Comparison of ENCODE assay signal across 28 mouse cellular contexts in the genomic region with DNA sequence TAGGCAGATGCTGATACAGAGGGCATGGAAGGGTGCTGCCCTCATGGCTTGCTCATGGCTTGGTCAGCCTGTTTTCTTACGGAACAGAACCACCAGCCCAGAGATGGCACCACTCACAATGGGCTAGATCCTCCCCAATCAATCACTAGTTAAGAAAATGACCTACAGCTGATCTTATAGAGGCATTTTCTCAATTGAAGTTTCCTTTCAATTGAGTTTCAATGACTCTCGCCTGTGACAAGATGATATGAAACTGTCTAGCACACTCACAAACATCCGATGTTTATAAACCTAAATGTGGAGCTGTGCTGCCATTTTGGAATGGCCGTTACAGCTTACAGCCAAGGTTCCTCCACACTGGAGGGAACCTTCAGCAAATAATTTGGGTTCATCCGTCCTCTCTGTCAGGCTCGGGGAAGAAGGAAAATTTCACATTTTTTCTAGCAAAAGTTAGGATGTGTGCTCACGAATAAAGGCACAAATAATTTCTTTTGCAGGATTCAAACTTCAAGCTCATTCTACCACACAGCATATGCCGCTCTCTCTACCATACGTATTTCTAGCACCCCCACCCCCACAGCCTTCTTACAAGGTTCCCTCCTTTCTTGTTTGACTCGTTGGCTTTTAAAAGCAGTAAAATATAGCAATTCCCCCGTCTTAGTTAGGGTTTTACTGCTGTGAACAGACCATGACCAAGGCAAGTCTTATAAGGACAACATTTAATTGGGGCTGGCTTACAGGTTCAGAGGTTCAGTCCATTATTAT. TPM values are rescaled to one million over a fixed set of nuclear protein-coding genes. Genes with fewer than 3 reads are reported as not detected.
DNase-seq lines count a peak whose midpoint lies in the region; ATAC-seq and TF ChIP-seq lines count a peak whose summit lies in the region.
"Had no signal": no experiment of that assay in that cellular context is flagged by ENCODE, and none has a peak within 500 bp of the region (broad histone marks: within the 10 kb centered on the region; RNA-seq: fewer than 3 reads in every experiment).

No protein-coding gene starts in this region.

- no peak overlapping the region for H3K9ac ChIP-seq in midbrain, embryonic 11.5 days (ENCODE audit: low read length)
- H3K9ac ChIP-seq in midbrain, postnatal 0 days (replicated peaks; ENCODE audit: low read length, poor library complexity, severe bottlenecking): no peak overlapping the region
- H3K9ac ChIP-seq in MEL (ENCODE audit: control insufficient read depth, low read depth, low read length, poor library complexity, severe bottlenecking): peak overlapping the region; percentile 52
- H3K9ac ChIP-seq in neural tube, embryonic 15.5 days (replicated peaks): no peak overlapping the region
- H3K9ac ChIP-seq: embryonic facial prominence, embryonic 13.5 days; forebrain, embryonic 12.5 days; forebrain, embryonic 15.5 days; hindbrain, embryonic 12.5 days; hindbrain, embryonic 15.5 days had no signal

- H3K27me3 ChIP-seq in midbrain, embryonic 11.5 days (ENCODE audit: control insufficient read depth, insufficient read depth, low read length): no peaks in the 10 kb centered on the region
- H3K27me3 ChIP-seq in midbrain, postnatal 0 days (ENCODE audit: insufficient read depth, low read length): no peaks in the 10 kb centered on the region
- H3K27me3 ChIP-seq in MEL (ENCODE audit: control insufficient read depth in 1 of 2, insufficient read depth in 2 of 2, low read length in 2 of 2): no peaks in the 10 kb centered on the region
- no peaks in the 10 kb centered on the region for H3K27me3 ChIP-seq in neural tube, embryonic 15.5 days (replicated peaks)
- H3K27me3 ChIP-seq: embryonic facial prominence, embryonic 13.5 days; forebrain, embryonic 15.5 days; hindbrain, embryonic 12.5 days; hindbrain, embryonic 15.5 days; Patski had no signal

- ATAC-seq in frontal cortex, adult (ENCODE audit: low TSS enrichment): peak; percentile 91
- no peak for ATAC-seq in midbrain, embryonic 11.5 days (ENCODE audit: low FRiP score)
- no peak for ATAC-seq in midbrain, postnatal 0 days (ENCODE audit: low FRiP score)
- no peak for ATAC-seq in neural tube, embryonic 15.5 days (ENCODE audit: low FRiP score)
- ATAC-seq: forebrain, embryonic 15.5 days; Patski had no signal

- no peak for TF ChIP-seq RAD21 in MEL (IDR thresholded peaks at IDR 0.05; ENCODE audit: low read depth, low read length)

- TF ChIP-seq CTCF in midbrain, postnatal 0 days (IDR thresholded peaks at IDR 0.05): no peak
- TF ChIP-seq CTCF in MEL (IDR thresholded peaks at IDR 0.05 in 2 of 3, conservative IDR thresholded peaks at IDR 0.05 in 1 of 3; ENCODE audit: control insufficient read depth in 1 of 3, insufficient read depth in 1 of 3, low read depth in 2 of 3, low read length in 3 of 3, poor library complexity in 1 of 3, severe bottlenecking in 1 of 3): no peak

- peaks cover 7% of the 10 kb centered on the region for H3K4me1 ChIP-seq in midbrain, embryonic 11.5 days (ENCODE audit: control insufficient read depth, insufficient read depth, low read length)
- H3K4me1 ChIP-seq in midbrain, postnatal 0 days (ENCODE audit: insufficient read depth, low read length): no peaks in the 10 kb centered on the region
- H3K4me1 ChIP-seq in MEL (ENCODE audit: control insufficient read depth in 1 of 2, insufficient read depth in 2 of 2, low read length in 2 of 2): peaks cover 2% of the 10 kb centered on the region in 2 experiments; a peak in 2 of 4 replicates
- H3K4me1 ChIP-seq in neural tube, embryonic 15.5 days: no peaks in the 10 kb centered on the region
- H3K4me1 ChIP-seq: forebrain, embryonic 15.5 days; hindbrain, embryonic 15.5 days had no signal

- DNase-seq in frontal cortex, postnatal 25 days (ENCODE audit: low spot score in 2 of 2): no peak
- peak; percentile 60 for DNase-seq in midbrain, embryonic 11.5 days (ENCODE audit: low spot score, missing footprints)
- no peak for DNase-seq in midbrain, postnatal 0 days (ENCODE audit: low spot score)
- DNase-seq in MEL (ENCODE audit: low read depth, low spot score): peak; percentile 57
- DNase-seq in right cerebral cortex, postnatal 14 days: peak; percentile 31
- no peak for DNase-seq in cerebellum, adult 11-12 months
- DNase-seq: adrenal gland, postnatal 10 days; adrenal gland, postnatal 36 days; cerebellum, adult 11 months; cerebellum, adult 8-10 months; cerebellum, postnatal 10 days; cerebellum, postnatal 36 days; embryo, embryonic 11 days; gastrocnemius, adult 2 months; gastrocnemius, postnatal 14 days; heart, adult 11 months had no signal

- no peak overlapping the region for H3K4me2 ChIP-seq in midbrain, embryonic 11.5 days
- H3K4me2 ChIP-seq in midbrain, postnatal 0 days (ENCODE audit: low read depth, low read length, poor library complexity, severe bottlenecking): no peak overlapping the region
- H3K4me2 ChIP-seq in neural tube, embryonic 15.5 days: no peak overlapping the region
- H3K4me2 ChIP-seq: embryonic facial prominence, embryonic 13.5 days; forebrain, embryonic 12.5 days; forebrain, embryonic 15.5 days; heart, embryonic 11.5 days; hindbrain, embryonic 12.5 days; hindbrain, embryonic 15.5 days had no signal

- no peak overlapping the region for H3K27ac ChIP-seq in midbrain, embryonic 11.5 days (ENCODE audit: low read depth, low read length)
- no peak overlapping the region for H3K27ac ChIP-seq in midbrain, postnatal 0 days (ENCODE audit: low read depth, low read length)
- H3K27ac ChIP-seq in MEL (ENCODE audit: control insufficient read depth, low read depth, low read length): peak overlapping the region; percentile 82
- H3K27ac ChIP-seq in neural tube, embryonic 15.5 days (replicated peaks): no peak overlapping the region
- H3K27ac ChIP-seq: embryonic facial prominence, embryonic 10.5 days; embryonic facial prominence, embryonic 13.5 days; forebrain, embryonic 12.5 days; forebrain, embryonic 15.5 days; gastrocnemius, adult 2 months; hindbrain, embryonic 12.5 days; hindbrain, embryonic 15.5 days had no signal

- H3K79me2 ChIP-seq in MEL (ENCODE audit: control insufficient read depth, insufficient read depth, low read length, poor library complexity): no peaks in the 10 kb centered on the region; the same call in 1 of the 2 replicates

- no peaks in the 10 kb centered on the region for H3K9me3 ChIP-seq in midbrain, embryonic 11.5 days (ENCODE audit: control insufficient read depth, low read length)
- H3K9me3 ChIP-seq in midbrain, postnatal 0 days (ENCODE audit: low read length): no peaks in the 10 kb centered on the region
- H3K9me3 ChIP-seq in MEL (replicated peaks; ENCODE audit: insufficient read depth, low read length): no peaks in the 10 kb centered on the region
- H3K9me3 ChIP-seq in neural tube, embryonic 15.5 days (replicated peaks): no peaks in the 10 kb centered on the region
- H3K9me3 ChIP-seq: embryonic facial prominence, embryonic 10.5 days; embryonic facial prominence, embryonic 13.5 days; forebrain, embryonic 12.5 days; forebrain, embryonic 15.5 days; hindbrain, embryonic 12.5 days; hindbrain, embryonic 15.5 days had no signal

- no peak overlapping the region for H3K4me3 ChIP-seq in midbrain, embryonic 11.5 days (ENCODE audit: low read depth, low read length)
- H3K4me3 ChIP-seq in midbrain, postnatal 0 days (ENCODE audit: low read depth, low read length): no peak overlapping the region
- peak overlapping the region; percentile 47 to 91 for H3K4me3 ChIP-seq in MEL (ENCODE audit: control insufficient read depth in 1 of 2, insufficient read depth in 1 of 2, low read depth in 2 of 2, low read length in 2 of 2)
- no peak overlapping the region for H3K4me3 ChIP-seq in neural tube, embryonic 15.5 days (replicated peaks)
- H3K4me3 ChIP-seq: embryonic facial prominence, embryonic 10.5 days; embryonic facial prominence, embryonic 13.5 days; erythroblast, embryonic 14.5 days; forebrain, embryonic 12.5 days; forebrain, embryonic 15.5 days; gastrocnemius, adult 2 months; hindbrain, embryonic 12.5 days; hindbrain, embryonic 15.5 days had no signal

- TF ChIP-seq EP300 in MEL (IDR thresholded peaks at IDR 0.05; ENCODE audit: low read depth in 1 of 2, low read length in 2 of 2): no peak

- H3K36me3 ChIP-seq in midbrain, embryonic 11.5 days (ENCODE audit: control insufficient read depth, insufficient read depth, low read length): no peaks in the 10 kb centered on the region
- no peaks in the 10 kb centered on the region for H3K36me3 ChIP-seq in midbrain, postnatal 0 days (ENCODE audit: insufficient read depth, low read length)
- H3K36me3 ChIP-seq in MEL (ENCODE audit: control insufficient read depth in 1 of 2, insufficient read depth in 2 of 2, low read length in 2 of 2): peaks cover 0 to 2% of the 10 kb centered on the region in 2 experiments; a peak in 1 of 4 replicates
- no peaks in the 10 kb centered on the region for H3K36me3 ChIP-seq in neural tube, embryonic 15.5 days
- H3K36me3 ChIP-seq: embryonic facial prominence, embryonic 10.5 days; embryonic facial prominence, embryonic 13.5 days; forebrain, embryonic 12.5 days; forebrain, embryonic 15.5 days; hindbrain, embryonic 12.5 days; hindbrain, embryonic 15.5 days had no signal

- WGBS in midbrain, embryonic 11.5 days: 92% methylated on average over 11 of the region's 11 CpGs
- 95% methylated on average over 11 of the region's 11 CpGs for WGBS in midbrain, postnatal 0 days
- 82% methylated on average over 11 of the region's 11 CpGs for WGBS in neural tube, embryonic 15.5 days

- TF ChIP-seq POLR2A in MEL (IDR thresholded peaks at IDR 0.05; ENCODE audit: control insufficient read depth in 1 of 2, insufficient read depth in 1 of 2, low read depth in 1 of 2, low read length in 2 of 2, poor library complexity in 1 of 2): no peak

TF ChIP-seq in MEL, 35 proteins besides CTCF, POLR2A, EP300 and RAD21 (continues in another document):
- no peak for TF ChIP-seq UBTF (IDR thresholded peaks at IDR 0.05; ENCODE audit: borderline replicate concordance, insufficient read depth, low read depth, low read length)
- no peak for TF ChIP-seq TAL1 (IDR thresholded peaks at IDR 0.05; ENCODE audit: low read length)
- no peak for TF ChIP-seq KAT2A (conservative IDR thresholded peaks at IDR 0.05; ENCODE audit: low read depth, low read length)
- no peak for TF ChIP-seq MAFK (IDR thresholded peaks at IDR 0.05; ENCODE audit: borderline replicate concordance, low read depth, low read length)
- TF ChIP-seq HCFC1 (IDR thresholded peaks at IDR 0.05; ENCODE audit: low read depth, low read length): no peak; the same call in 1 of the 2 replicates
- no peak for TF ChIP-seq MYB (IDR thresholded peaks at IDR 0.05; ENCODE audit: low read depth, low read length)
- TF ChIP-seq POLR2AphosphoS2 (IDR thresholded peaks at IDR 0.05; ENCODE audit: low read length): no peak

RNA-seq across cellular contexts. Expression of gene Cldn10, which starts 41.8 kb away (rescaled TPM):
- 0.66 and 0.86 TPM in 2 replicates for polyA plus RNA-seq in midbrain, embryonic 11.5 days (2014; fragmentation: Nextera tagmentation; extraction: Ambion mirVana)
- total RNA-seq in midbrain, postnatal 0 days (2014; rRNA removed): 10.7 and 11.8 TPM in 2 replicates
- polyA plus RNA-seq in midbrain, postnatal 0 days (2015; fragmentation: Nextera tagmentation; extraction: Ambion mirVana): 24.1 and 32.1 TPM in 2 replicates
- not detected in 2 replicates for total RNA-seq in MEL (2012; rRNA removed)
- polyA plus RNA-seq in MEL (2012; ENCODE audit: insufficient read depth in 1 of 2, insufficient read length in 2 of 2, low read depth in 1 of 2, low replicate concordance in 2 of 2, missing spikeins in 1 of 2): under 1 TPM in 1 of 2 experiments, not detected in 1; 0.17 TPM
- polyA plus RNA-seq in neural tube, embryonic 15.5 days (2015; fragmentation: Nextera tagmentation; extraction: Ambion mirVana): 2.3 and 2.4 TPM in 2 replicates
- total RNA-seq: gastrocnemius, adult 2 months; gastrocnemius, postnatal 14 days; hematopoietic stem cell, adult 5-6 weeks had no signal
- polyA plus RNA-seq: erythroblast, embryonic 14.5 days; Patski had no signal

Comparison
In these comparisons a context has a peak if more than half of its experiments do, and no peak if none do; other contexts are left out.
1. DNase-seq: peak in midbrain, embryonic 11.5 days (single experiment), MEL (single experiment) and right cerebral cortex, postnatal 14 days (single experiment); none in frontal cortex, postnatal 25 days (0 of 2), midbrain, postnatal 0 days (single experiment) and cerebellum, adult 11-12 months (single experiment).
2. H3K4me3 ChIP-seq: peak in MEL (2 of 2); none in midbrain, embryonic 11.5 days (single experiment), midbrain, postnatal 0 days (single experiment) and neural tube, embryonic 15.5 days (single experiment).